Mouse (Mus musculus) liver, embryonic 14.5 days (tissue): ENCODE results near the gene Fbxo17.

ENCODE experiments used
- CTCF ChIP-seq: IDR thresholded peaks from 2 replicates; pipeline ENCODE4 v1.5.1; 2016; ENCODE audit warnings: antibody characterized with exemption, low read depth, control low read depth
- EP300 ChIP-seq: IDR thresholded peaks from 2 replicates; pipeline ENCODE4 v1.6.1; 2016; ENCODE audit warnings: antibody characterized with exemption, low read depth

- no peak for TF ChIP-seq EP300
- TF ChIP-seq CTCF, result no peak
Measured at GRCm38 (mm10) chr7:28714667-28715066, 1.9 kb upstream of the Fbxo17 start.
